Comparison of ENCODE assay signal across 8 mouse cellular contexts in genomic region chr13:69487611-69488275, GRCm38 (mm10). TPM values are rescaled to one million over a fixed set of nuclear protein-coding genes. Genes with fewer than 3 reads are reported as not detected.
DNase-seq lines count a peak whose midpoint lies in the region; ATAC-seq and TF ChIP-seq lines count a peak whose summit lies in the region.

No protein-coding gene starts in this region.

- no peaks in the 10 kb centered on the region for H3K4me1 ChIP-seq in ES-Bruce4 (ENCODE audit: control insufficient read depth, insufficient read depth, low read length)
- H3K4me1 ChIP-seq in forebrain, embryonic 15.5 days = peaks cover 11% of the 10 kb centered on the region
- peaks cover 22% of the 10 kb centered on the region for H3K4me1 ChIP-seq in limb, embryonic 12.5 days (replicated peaks)
- H3K4me1 ChIP-seq in stomach, embryonic 14.5 days (ENCODE audit: control insufficient read depth, insufficient read depth, low read length) = 0 out of 2 replicates have a peak, but pooled peaks cover 3% of the 10 kb centered on the region

- no peaks in the 10 kb centered on the region for H3K36me3 ChIP-seq in ES-Bruce4 (ENCODE audit: control insufficient read depth, insufficient read depth, low read length, poor library complexity, severe bottlenecking)
- H3K36me3 ChIP-seq in forebrain, embryonic 15.5 days = no peaks in the 10 kb centered on the region
- no peaks in the 10 kb centered on the region for H3K36me3 ChIP-seq in limb, embryonic 12.5 days
- H3K36me3 ChIP-seq in stomach, embryonic 14.5 days (ENCODE audit: control insufficient read depth, insufficient read depth, low read length) = no peaks in the 10 kb centered on the region

- H3K27ac ChIP-seq in ES-Bruce4 (ENCODE audit: insufficient read depth, low read length) = no peak overlapping the region
- H3K27ac ChIP-seq in forebrain, embryonic 15.5 days (replicated peaks) = no peak overlapping the region
- no peak overlapping the region for H3K27ac ChIP-seq in limb, embryonic 12.5 days
- no peak overlapping the region for H3K27ac ChIP-seq in stomach, embryonic 14.5 days (ENCODE audit: low read length)

- peak; percentile 52 for DNase-seq in adrenal gland, adult 2 months
- no peak for DNase-seq in adrenal gland, postnatal 4 days (ENCODE audit: low spot score in 2 of 2)
- DNase-seq in thymus, postnatal 25 days = no peak

- 0 out of 2 replicates have a peak, but pooled peaks have one; percentile 23 for ATAC-seq in forebrain, embryonic 15.5 days (replicated peaks)
- no peak for ATAC-seq in limb, embryonic 12.5 days (ENCODE audit: insufficient number of reproducible peaks, insufficient read depth, low FRiP score, low TSS enrichment, low read depth)
- no peak for ATAC-seq in stomach, embryonic 14.5 days (ENCODE audit: insufficient number of reproducible peaks, insufficient read depth, low FRiP score, low read depth)
- no peak for ATAC-seq in activated CD4-positive, CD25-positive, alpha-beta regulatory T cell, adult 4 months

- TF ChIP-seq POLR2A in ES-Bruce4 (IDR thresholded peaks at IDR 0.05; ENCODE audit: insufficient read depth, low read length) = no peak

- 1% methylated on average over 26 of the region's 26 CpGs for WGBS in forebrain, embryonic 15.5 days
- 2% methylated on average over 26 of the region's 26 CpGs for WGBS in limb, embryonic 12.5 days
- under 1% methylated on average over 26 of the region's 26 CpGs for WGBS in stomach, embryonic 14.5 days

- H3K9ac ChIP-seq in ES-Bruce4 (ENCODE audit: low read depth, poor library complexity, severe bottlenecking) = no peak overlapping the region
- H3K9ac ChIP-seq in forebrain, embryonic 15.5 days (replicated peaks) = no peak overlapping the region
- no peak overlapping the region; the same call in 1 of the 2 replicates for H3K9ac ChIP-seq in limb, embryonic 12.5 days (replicated peaks)
- H3K9ac ChIP-seq in stomach, embryonic 14.5 days (replicated peaks; ENCODE audit: low read depth, low read length) = no peak overlapping the region

- H3K4me2 ChIP-seq in forebrain, embryonic 15.5 days (replicated peaks) = peak overlapping the region; percentile 42
- peak overlapping the region; percentile 53 for H3K4me2 ChIP-seq in limb, embryonic 12.5 days
- H3K4me2 ChIP-seq in stomach, embryonic 14.5 days (replicated peaks; ENCODE audit: low read depth, low read length) = peak overlapping the region; percentile 43

- TF ChIP-seq EP300 in ES-Bruce4 (IDR thresholded peaks at IDR 0.05; ENCODE audit: insufficient read depth, low read depth, low read length) = no peak

- no peak for TF ChIP-seq CTCF in ES-Bruce4 (IDR thresholded peaks at IDR 0.05; ENCODE audit: low read depth, low read length)

- peak overlapping the region; percentile 32; the same call in 1 of the 2 replicates for H3K4me3 ChIP-seq in ES-Bruce4 (ENCODE audit: low read depth, low read length)
- peak overlapping the region; percentile 21 for H3K4me3 ChIP-seq in forebrain, embryonic 15.5 days
- H3K4me3 ChIP-seq in limb, embryonic 12.5 days (replicated peaks) = peak overlapping the region; percentile 25
- H3K4me3 ChIP-seq in stomach, embryonic 14.5 days (ENCODE audit: low read depth, low read length) = 0 out of 2 replicates have a peak overlapping the region, but pooled peaks have one; percentile 12

- no peaks in the 10 kb centered on the region; the same call in 1 of the 2 replicates for H3K27me3 ChIP-seq in ES-Bruce4 (ENCODE audit: control insufficient read depth, insufficient read depth, low read length, poor library complexity, severe bottlenecking)
- H3K27me3 ChIP-seq in forebrain, embryonic 15.5 days = peaks cover 25% of the 10 kb centered on the region
- peaks cover 74% of the 10 kb centered on the region for H3K27me3 ChIP-seq in limb, embryonic 12.5 days
- H3K27me3 ChIP-seq in stomach, embryonic 14.5 days (ENCODE audit: control insufficient read depth, insufficient read depth, low read length) = peaks cover 4% of the 10 kb centered on the region; the same call in 1 of the 2 replicates

- no peaks in the 10 kb centered on the region for H3K9me3 ChIP-seq in ES-Bruce4 (replicated peaks; ENCODE audit: control insufficient read depth, insufficient read depth, low read length, poor library complexity, severe bottlenecking)
- no peaks in the 10 kb centered on the region for H3K9me3 ChIP-seq in forebrain, embryonic 15.5 days
- no peaks in the 10 kb centered on the region for H3K9me3 ChIP-seq in limb, embryonic 12.5 days
- no peaks in the 10 kb centered on the region for H3K9me3 ChIP-seq in stomach, embryonic 14.5 days (ENCODE audit: control insufficient read depth, low read depth, low read length)

RNA-seq across cellular contexts. Expression of gene Nsun2, which starts 45.8 kb away (rescaled TPM):
- total RNA-seq in adrenal gland, adult 2 months (2021) = 100 to 1,000 TPM in 1 of 2 experiments, 10 to 100 TPM in 1; 92.2 to 113 TPM
- 22.7 and 31.0 TPM in 2 replicates for polyA plus RNA-seq in adrenal gland, adult 2 months (2012; rRNA removed)
- total RNA-seq in adrenal gland, postnatal 4 days (2021) = 10 to 100 TPM; 79.0 to 85.1 TPM
- polyA plus RNA-seq in ES-Bruce4 (2011; ENCODE audit: insufficient read depth, insufficient read length, low read depth, missing spikeins) = 197 and 208 TPM in 2 replicates
- polyA plus RNA-seq in forebrain, embryonic 15.5 days (2015; fragmentation: Nextera tagmentation; extraction: Ambion mirVana) = 84.1 and 87.3 TPM in 2 replicates
- polyA plus RNA-seq in limb, embryonic 12.5 days (2016; fragmentation: Nextera tagmentation; extraction: Ambion mirVana) = 130 and 131 TPM in 2 replicates
- 110 and 116 TPM in 2 replicates for polyA plus RNA-seq in stomach, embryonic 14.5 days (2014; fragmentation: Nextera tagmentation; extraction: Ambion mirVana)
- polyA plus RNA-seq in activated CD4-positive, CD25-positive, alpha-beta regulatory T cell, adult 4 months (2017; shearing (Covaris generic)) = 10 to 100 TPM; 35.8 to 36.9 TPM

RNA-seq across cellular contexts. Expression of gene Tent4a, which starts 46.7 kb away (rescaled TPM):
- 10 to 100 TPM; 18.8 to 18.9 TPM for total RNA-seq in adrenal gland, adult 2 months (2021)
- polyA plus RNA-seq in adrenal gland, adult 2 months (2012; rRNA removed) = 22.7 and 24.0 TPM in 2 replicates
- total RNA-seq in adrenal gland, postnatal 4 days (2021) = 10 to 100 TPM; 26.2 to 28.3 TPM
- 34.8 and 35.8 TPM in 2 replicates for polyA plus RNA-seq in ES-Bruce4 (2011; ENCODE audit: insufficient read depth, insufficient read length, low read depth, missing spikeins)
- 8.4 and 8.5 TPM in 2 replicates for polyA plus RNA-seq in forebrain, embryonic 15.5 days (2015; fragmentation: Nextera tagmentation; extraction: Ambion mirVana)
- polyA plus RNA-seq in limb, embryonic 12.5 days (2016; fragmentation: Nextera tagmentation; extraction: Ambion mirVana) = 6.3 and 7.3 TPM in 2 replicates
- 7.9 and 8.8 TPM in 2 replicates for polyA plus RNA-seq in stomach, embryonic 14.5 days (2014; fragmentation: Nextera tagmentation; extraction: Ambion mirVana)
- 1 to 10 TPM; 4.4 to 4.5 TPM for polyA plus RNA-seq in activated CD4-positive, CD25-positive, alpha-beta regulatory T cell, adult 4 months (2017; shearing (Covaris generic))
